Mouse (Mus musculus): ENCODE measurements around the gene Abcd1. TPM values are rescaled to one million over a fixed set of nuclear protein-coding genes. Genes with fewer than 3 reads are reported as not detected.

The Abcd1 gene
- polyA plus RNA-seq, 1 experiment, result 45.8 TPM

DNA sequence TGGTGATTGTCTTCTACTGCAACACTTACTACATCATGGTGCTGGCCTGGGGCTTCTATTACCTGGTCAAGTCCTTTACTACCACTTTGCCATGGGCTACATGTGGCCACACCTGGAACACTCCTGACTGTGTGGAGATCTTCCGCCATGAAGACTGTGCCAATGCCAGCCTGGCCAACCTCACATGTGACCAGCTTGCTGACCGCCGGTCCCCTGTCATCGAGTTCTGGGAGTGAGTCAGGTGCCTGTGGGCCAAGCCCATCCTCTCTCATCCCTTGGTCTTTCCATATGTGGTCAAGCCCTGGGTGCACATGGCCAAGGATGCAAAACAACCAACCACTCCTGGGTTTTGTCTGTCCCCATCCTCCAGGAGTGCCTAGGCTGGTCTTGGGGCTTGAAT lies 39.7 kb upstream of the Abcd1 start:
- peaks cover 4% of the 10 kb centered on the region; the same call in 1 of the 2 replicates for H3K4me1 ChIP-seq (ENCODE audit: control insufficient read depth, insufficient read depth, insufficient read length)
- 89% methylated on average over 4 of the region's 4 CpGs for WGBS
- no peaks in the 10 kb centered on the region for H3K36me3 ChIP-seq (ENCODE audit: control insufficient read depth, insufficient read depth, low read length)
- H3K4me3 ChIP-seq (ENCODE audit: extremely low read depth, insufficient read depth, insufficient read length), result no peak overlapping the region
- no peak for DNase-seq (ENCODE audit: low read depth in 1 of 2, low spot score in 2 of 2)
- H3K27ac ChIP-seq (ENCODE audit: insufficient read depth, low read length), result no peak overlapping the region
- H3K27me3 ChIP-seq (ENCODE audit: control insufficient read depth, insufficient read depth, low read length), result peaks cover 4% of the 10 kb centered on the region; the same call in 1 of the 2 replicates
- TF ChIP-seq CTCF (IDR thresholded peaks at IDR 0.05; ENCODE audit: extremely low read depth, insufficient read depth, insufficient read length, insufficient replicate concordance) (no peak), POLR2A (IDR thresholded peaks at IDR 0.05; ENCODE audit: low read depth, low read length) (no peak)

GRCm38 (mm10) chrX:73684156-73684555 lies 32.2 kb upstream of the Abcd1 start:
- Histone ChIP-seq H3K36me3 (ENCODE audit: control insufficient read depth, insufficient read depth, low read length) (peaks cover 16% of the 10 kb centered on the region), H3K27me3 (ENCODE audit: control insufficient read depth, insufficient read depth, low read length) (no peaks in the 10 kb centered on the region), H3K4me3 (ENCODE audit: extremely low read depth, insufficient read depth, insufficient read length) (no peak overlapping the region), H3K27ac (ENCODE audit: insufficient read depth, low read length) (no peak overlapping the region), H3K4me1 (ENCODE audit: control insufficient read depth, insufficient read depth, insufficient read length) (no peaks in the 10 kb centered on the region)
- WGBS, result 91% methylated on average over 2 of the region's 2 CpGs
- DNase-seq (ENCODE audit: low read depth in 1 of 2, low spot score in 2 of 2), result no peak
- TF ChIP-seq CTCF (IDR thresholded peaks at IDR 0.05; ENCODE audit: extremely low read depth, insufficient read depth, insufficient read length, insufficient replicate concordance) (no peak), POLR2A (IDR thresholded peaks at IDR 0.05; ENCODE audit: low read depth, low read length) (no peak)

- no peak overlapping the region for H3K27ac ChIP-seq (ENCODE audit: insufficient read depth, low read length)
- H3K36me3 ChIP-seq (ENCODE audit: control insufficient read depth, insufficient read depth, low read length), result peaks cover 22% of the 10 kb centered on the region
- DNase-seq (ENCODE audit: low read depth in 1 of 2, low spot score in 2 of 2), result no peak
- H3K4me1 ChIP-seq (ENCODE audit: control insufficient read depth, insufficient read depth, insufficient read length), result no peaks in the 10 kb centered on the region
- H3K4me3 ChIP-seq (ENCODE audit: extremely low read depth, insufficient read depth, insufficient read length), result no peak overlapping the region
- TF ChIP-seq POLR2A (IDR thresholded peaks at IDR 0.05; ENCODE audit: low read depth, low read length) (no peak), CTCF (IDR thresholded peaks at IDR 0.05; ENCODE audit: extremely low read depth, insufficient read depth, insufficient read length, insufficient replicate concordance) (no peak)
- no peaks in the 10 kb centered on the region for H3K27me3 ChIP-seq (ENCODE audit: control insufficient read depth, insufficient read depth, low read length)
These were observed 31.4 kb upstream of the Abcd1 start for GRCm38 (mm10) chrX:73684978-73685377.

GRCm38 (mm10) chrX:73685629-73686028 lies 30.8 kb upstream of the Abcd1 start:
- TF ChIP-seq POLR2A (IDR thresholded peaks at IDR 0.05; ENCODE audit: low read depth, low read length), result no peak
- TF ChIP-seq CTCF (IDR thresholded peaks at IDR 0.05; ENCODE audit: extremely low read depth, insufficient read depth, insufficient read length, insufficient replicate concordance), result no peak
- Histone ChIP-seq H3K4me1 (ENCODE audit: control insufficient read depth, insufficient read depth, insufficient read length) (no peaks in the 10 kb centered on the region), H3K36me3 (ENCODE audit: control insufficient read depth, insufficient read depth, low read length) (peaks cover 22% of the 10 kb centered on the region), H3K4me3 (ENCODE audit: extremely low read depth, insufficient read depth, insufficient read length) (no peak overlapping the region), H3K27ac (ENCODE audit: insufficient read depth, low read length) (no peak overlapping the region), H3K27me3 (ENCODE audit: control insufficient read depth, insufficient read depth, low read length) (no peaks in the 10 kb centered on the region)
- no peak for DNase-seq (ENCODE audit: low read depth in 1 of 2, low spot score in 2 of 2)
- 78% methylated on average over 3 of the region's 3 CpGs for WGBS

- no peaks in the 10 kb centered on the region for H3K4me1 ChIP-seq (ENCODE audit: control insufficient read depth, insufficient read depth, insufficient read length)
- TF ChIP-seq CTCF (IDR thresholded peaks at IDR 0.05; ENCODE audit: extremely low read depth, insufficient read depth, insufficient read length, insufficient replicate concordance) (peak; percentile 39; the same call in 1 of the 2 replicates), POLR2A (IDR thresholded peaks at IDR 0.05; ENCODE audit: low read depth, low read length) (no peak)
- peaks cover 19% of the 10 kb centered on the region for H3K36me3 ChIP-seq (ENCODE audit: control insufficient read depth, insufficient read depth, low read length)
- WGBS, result 58% methylated on average over 5 of the region's 5 CpGs
- H3K27me3 ChIP-seq (ENCODE audit: control insufficient read depth, insufficient read depth, low read length), result no peaks in the 10 kb centered on the region
- peak; percentile 8 to 27 for DNase-seq (ENCODE audit: low read depth in 1 of 2, low spot score in 2 of 2)
- H3K27ac ChIP-seq (ENCODE audit: insufficient read depth, low read length), result no peak overlapping the region
- no peak overlapping the region for H3K4me3 ChIP-seq (ENCODE audit: extremely low read depth, insufficient read depth, insufficient read length)
These were observed 25.3 kb upstream of the Abcd1 start for GRCm38 (mm10) chrX:73690917-73691629.

- no peaks in the 10 kb centered on the region for H3K4me1 ChIP-seq (ENCODE audit: control insufficient read depth, insufficient read depth, insufficient read length)
- H3K4me3 ChIP-seq (ENCODE audit: extremely low read depth, insufficient read depth, insufficient read length), result no peak overlapping the region
- H3K27me3 ChIP-seq (ENCODE audit: control insufficient read depth, insufficient read depth, low read length), result no peaks in the 10 kb centered on the region
- WGBS, result 84% methylated on average over 1 of the region's 1 CpGs
- H3K36me3 ChIP-seq (ENCODE audit: control insufficient read depth, insufficient read depth, low read length), result peaks cover 3% of the 10 kb centered on the region; the same call in 1 of the 2 replicates
- no peak for TF ChIP-seq POLR2A (IDR thresholded peaks at IDR 0.05; ENCODE audit: low read depth, low read length)
- TF ChIP-seq CTCF (IDR thresholded peaks at IDR 0.05; ENCODE audit: extremely low read depth, insufficient read depth, insufficient read length, insufficient replicate concordance), result no peak
- DNase-seq (ENCODE audit: low read depth in 1 of 2, low spot score in 2 of 2), result no peak
- no peak overlapping the region for H3K27ac ChIP-seq (ENCODE audit: insufficient read depth, low read length)
These were observed 15.9 kb upstream of the Abcd1 start for GRCm38 (mm10) chrX:73700472-73700871.

- peak overlapping the region; percentile 71 for H3K27ac ChIP-seq (ENCODE audit: insufficient read depth, low read length)
- DNase-seq (ENCODE audit: low read depth in 1 of 2, low spot score in 2 of 2), result peak in 1 of 2 experiments; percentile 31
These were observed 805 bp upstream of the Abcd1 start for GRCm38 (mm10) chrX:73715476-73716108.

More at GRCm38 (mm10) chrX:73715476-73716108, 805 bp upstream of the Abcd1 start:
- peaks cover 1% of the 10 kb centered on the region; the same call in 1 of the 2 replicates for H3K36me3 ChIP-seq (ENCODE audit: control insufficient read depth, insufficient read depth, low read length)
- H3K4me3 ChIP-seq (ENCODE audit: extremely low read depth, insufficient read depth, insufficient read length), result peak overlapping the region; percentile 68
- no peaks in the 10 kb centered on the region for H3K27me3 ChIP-seq (ENCODE audit: control insufficient read depth, insufficient read depth, low read length)
- no peak for TF ChIP-seq CTCF (IDR thresholded peaks at IDR 0.05; ENCODE audit: extremely low read depth, insufficient read depth, insufficient read length, insufficient replicate concordance)
- TF ChIP-seq POLR2A (IDR thresholded peaks at IDR 0.05; ENCODE audit: low read depth, low read length), result no peak
- WGBS, result 25% methylated on average over 21 of the region's 21 CpGs
- H3K4me1 ChIP-seq (ENCODE audit: control insufficient read depth, insufficient read depth, insufficient read length), result peaks cover 5% of the 10 kb centered on the region

Data from spleen, adult 2 months (tissue).